Mouse (Mus musculus) liver, embryonic 13.5 days (tissue): ENCODE measurements at regions not wholly inside any gene's neighbourhood (a gene's known extent, or its start where the extent isn't known, plus 50 kb on each side); places are given as distances from the start of the nearest gene placed in this dataset.

ENCODE experiments used
- ATAC-seq: fragments of 200-750 bp; cut with Nextera tagmentation; 2 replicates; pipeline ENCODE4 v1.8.0; 2017; ENCODE audit warnings: low read depth, mild to moderate bottlenecking, moderate number of reproducible peaks, moderate library complexity
- DNase-seq: peaks from one replicate; pipeline ENCODE4 v3.0.0; 2022
- H3K27ac ChIP-seq: fragments of 300-500 bp; sonication (generic); 2 replicates; pipeline ENCODE4 v1.5.1; 2015; ENCODE audit warnings: moderate library complexity, mild to moderate bottlenecking, inconsistent platforms
- H3K27me3 ChIP-seq: fragments of 300-500 bp; sonication (generic); 2 replicates; pipeline ENCODE4 v1.6.1; 2015; ENCODE audit warnings: mild to moderate bottlenecking, inconsistent platforms
- H3K36me3 ChIP-seq: fragments of 300-500 bp; sonication (generic); 2 replicates; pipeline ENCODE4 v1.6.1; 2015; ENCODE audit warnings: mild to moderate bottlenecking, inconsistent platforms
- H3K4me1 ChIP-seq: fragments of 300-500 bp; sonication (generic); replicated peaks from 2 replicates; pipeline ENCODE4 v1.6.1; 2015; ENCODE audit warnings: inconsistent platforms
- H3K4me2 ChIP-seq: fragments of 300-500 bp; sonication (generic); 2 replicates; pipeline ENCODE4 v1.6.1; 2015; ENCODE audit warnings: inconsistent platforms, mild to moderate bottlenecking, moderate library complexity
- H3K4me3 ChIP-seq: fragments of 300-500 bp; sonication (generic); replicated peaks from 2 replicates; pipeline ENCODE4 v1.5.1; 2015; ENCODE audit warnings: mild to moderate bottlenecking, inconsistent platforms
- H3K9ac ChIP-seq: fragments of 300-500 bp; sonication (generic); 2 replicates; pipeline ENCODE4 v1.6.1; 2015; ENCODE audit warnings: mild to moderate bottlenecking, inconsistent platforms
- H3K9me3 ChIP-seq: fragments of 300-500 bp; sonication (generic); replicated peaks from 2 replicates; pipeline ENCODE4 v1.6.1; 2016; ENCODE audit warnings: inconsistent platforms
- WGBS: fragments of 180-500 bp; shearing (Covaris S2); methylation state at CpG from one replicate; pipeline ENCODE4 v1.1.7; 2015; ENCODE audit not compliant: insufficient replicate concordance; 5-methylcytosine and 5-hydroxymethylcytosine counted together

DNA sequence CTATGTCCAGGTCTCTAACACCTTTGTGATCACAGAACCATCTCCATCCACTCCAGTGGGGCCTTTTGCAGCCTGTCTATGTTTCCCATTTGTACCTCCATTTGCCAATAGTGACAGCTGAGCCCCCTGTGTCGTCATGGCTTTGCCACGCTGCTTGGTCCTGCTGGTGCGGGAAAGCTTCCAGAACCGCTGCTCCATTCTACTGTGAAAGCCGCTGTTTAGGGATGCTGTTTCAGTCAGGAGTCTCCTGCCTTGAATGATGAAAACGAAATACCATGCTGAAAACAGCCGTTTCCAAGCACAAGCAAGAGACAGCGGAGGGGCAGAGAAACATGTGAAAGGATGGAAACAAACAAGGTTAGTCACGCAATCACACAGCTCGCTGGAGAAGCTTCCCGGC lies 410.4 kb downstream of the Glrx3 start:
- no peaks in the 10 kb centered on the region for H3K4me1 ChIP-seq
- H3K4me3 ChIP-seq, result no peak overlapping the region
- H3K9me3 ChIP-seq, result no peaks in the 10 kb centered on the region
- 68% methylated on average over 11 of the region's 11 CpGs for WGBS
- no peak overlapping the region for H3K4me2 ChIP-seq
- no peaks in the 10 kb centered on the region for H3K27me3 ChIP-seq
- ATAC-seq (no peak), DNase-seq (no peak)
- H3K27ac ChIP-seq, result no peak overlapping the region
- H3K9ac ChIP-seq, result no peak overlapping the region
- H3K36me3 ChIP-seq, result no peaks in the 10 kb centered on the region

DNA sequence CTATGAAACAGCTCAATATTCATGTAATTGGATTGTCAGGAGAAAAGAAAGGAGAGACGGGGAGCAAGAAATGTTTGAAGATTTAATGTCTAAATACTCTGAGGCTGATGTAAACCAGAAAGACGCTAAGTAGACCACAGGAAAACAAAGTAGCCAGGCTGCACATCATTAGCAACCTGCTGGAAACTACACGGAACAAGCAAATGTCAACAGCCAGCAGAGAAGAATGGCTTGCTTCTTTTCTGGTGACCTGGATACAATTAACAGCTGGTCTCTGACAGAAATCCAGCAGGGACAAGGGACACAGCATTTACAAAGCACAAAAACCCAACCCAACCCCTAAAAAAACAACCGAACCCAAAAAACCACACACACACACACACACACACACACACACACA lies 413.6 kb downstream of the Glrx3 start:
- no peak for DNase-seq
- Histone ChIP-seq H3K4me2 (no peak overlapping the region), H3K36me3 (no peaks in the 10 kb centered on the region), H3K4me3 (no peak overlapping the region), H3K27ac (no peak overlapping the region), H3K9ac (no peak overlapping the region), H3K27me3 (no peaks in the 10 kb centered on the region), H3K4me1 (no peaks in the 10 kb centered on the region), H3K9me3 (no peaks in the 10 kb centered on the region)
- ATAC-seq, result no peak
- WGBS, result 55% methylated on average over 4 of the region's 4 CpGs

DNA sequence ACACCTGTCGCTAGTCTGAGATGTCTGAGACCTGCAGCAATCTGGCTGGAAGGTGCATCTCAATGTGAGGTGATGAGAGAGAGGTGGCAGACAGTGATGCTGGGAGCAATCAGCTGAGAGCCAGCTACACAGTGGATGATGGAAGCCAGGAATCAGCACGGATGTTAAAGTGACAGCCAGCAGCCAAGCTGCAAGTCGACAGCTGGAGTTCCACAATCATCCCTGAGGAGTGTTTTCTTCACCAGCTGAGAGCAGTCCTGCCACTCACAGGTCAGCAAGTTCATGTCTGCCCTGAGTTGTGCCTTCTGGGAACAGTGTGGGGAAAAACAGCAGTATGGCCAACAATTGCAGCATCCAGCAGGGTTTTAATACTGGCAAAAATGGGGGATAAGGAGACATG lies 422.3 kb downstream of the Glrx3 start:
- WGBS, result 52% methylated on average over 3 of the region's 3 CpGs
- Histone ChIP-seq H3K4me3 (no peak overlapping the region), H3K36me3 (no peaks in the 10 kb centered on the region), H3K9ac (no peak overlapping the region), H3K27me3 (no peaks in the 10 kb centered on the region), H3K27ac (no peak overlapping the region), H3K4me2 (no peak overlapping the region), H3K9me3 (no peaks in the 10 kb centered on the region), H3K4me1 (no peaks in the 10 kb centered on the region)
- no peak for ATAC-seq
- DNase-seq, result no peak

DNA sequence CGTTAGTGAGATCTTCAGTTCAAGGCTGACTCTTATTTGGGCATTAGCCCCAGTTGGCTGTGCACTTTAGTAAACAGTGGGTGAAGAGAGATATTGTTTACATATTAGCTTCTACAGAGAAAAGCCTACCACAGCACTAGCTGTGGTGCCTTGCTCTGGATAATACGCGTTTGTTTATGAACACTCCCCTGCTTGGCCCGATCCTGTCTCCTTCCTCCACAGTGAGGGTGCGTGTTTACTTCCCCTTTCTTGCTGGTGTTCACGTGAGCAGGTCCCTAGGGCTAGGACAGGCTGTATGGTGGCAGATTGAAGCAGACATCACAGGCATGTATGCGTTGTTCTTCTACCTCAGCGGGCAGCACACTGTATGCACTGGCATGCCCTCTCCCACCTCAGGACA lies 423.1 kb downstream of the Glrx3 start:
- H3K36me3 ChIP-seq, result no peaks in the 10 kb centered on the region
- no peak overlapping the region for H3K4me3 ChIP-seq
- H3K9me3 ChIP-seq, result no peaks in the 10 kb centered on the region
- no peak overlapping the region for H3K9ac ChIP-seq
- ATAC-seq, result no peak
- 39% methylated on average over 8 of the region's 8 CpGs for WGBS
- no peak overlapping the region for H3K4me2 ChIP-seq
- no peak for DNase-seq
- H3K27me3 ChIP-seq, result no peaks in the 10 kb centered on the region
- H3K4me1 ChIP-seq, result no peaks in the 10 kb centered on the region
- no peak overlapping the region for H3K27ac ChIP-seq

DNA sequence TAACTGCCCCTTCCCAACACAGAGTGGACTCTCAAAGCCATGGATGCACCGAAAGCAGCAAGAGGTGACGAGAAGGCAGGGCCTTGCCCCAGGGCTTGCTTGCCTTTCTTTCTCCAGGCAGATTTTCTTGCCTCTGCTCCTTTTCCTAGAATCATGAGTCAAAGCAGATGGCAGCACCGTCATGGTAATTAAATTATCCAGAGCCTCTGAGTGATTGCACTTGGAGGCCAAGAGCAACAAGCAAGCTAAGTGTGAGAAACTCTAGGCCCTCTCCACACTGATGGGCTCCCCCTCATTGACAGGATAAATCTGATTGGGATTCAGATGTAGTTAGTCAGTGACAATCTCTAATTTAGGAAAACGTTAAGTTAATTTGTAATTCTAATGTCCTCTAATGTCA lies 427.5 kb downstream of the Glrx3 start:
- H3K4me2 ChIP-seq, result no peak overlapping the region
- ATAC-seq (no peak), DNase-seq (no peak)
- no peak overlapping the region for H3K27ac ChIP-seq
- no peaks in the 10 kb centered on the region for H3K9me3 ChIP-seq
- H3K36me3 ChIP-seq, result no peaks in the 10 kb centered on the region
- H3K4me3 ChIP-seq, result no peak overlapping the region
- WGBS, result 58% methylated on average over 4 of the region's 4 CpGs
- H3K4me1 ChIP-seq, result no peaks in the 10 kb centered on the region
- no peak overlapping the region for H3K9ac ChIP-seq
- no peaks in the 10 kb centered on the region for H3K27me3 ChIP-seq

DNA sequence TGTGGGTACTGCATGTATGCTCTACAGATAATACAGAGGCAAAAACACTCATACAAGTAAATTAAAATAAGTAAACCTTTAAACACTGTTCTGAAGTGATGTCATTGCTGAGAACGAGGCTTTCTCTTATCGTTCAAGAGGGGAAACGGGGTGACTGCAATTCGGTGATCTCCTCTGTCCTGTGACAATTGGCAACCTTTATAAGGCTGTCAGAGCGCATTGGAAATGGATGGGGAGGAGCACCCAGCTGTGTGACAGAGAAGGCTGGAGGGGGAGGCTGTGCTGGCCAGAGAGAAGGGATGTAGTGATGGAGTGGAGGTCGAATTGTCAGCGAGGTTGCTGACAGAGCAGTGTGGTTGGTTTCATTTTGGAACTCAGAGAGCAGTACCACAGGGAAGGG lies 428.0 kb downstream of the Glrx3 start:
- Histone ChIP-seq H3K27me3 (no peaks in the 10 kb centered on the region), H3K4me1 (no peaks in the 10 kb centered on the region), H3K27ac (no peak overlapping the region), H3K4me3 (no peak overlapping the region), H3K9ac (no peak overlapping the region), H3K9me3 (no peaks in the 10 kb centered on the region), H3K4me2 (no peak overlapping the region), H3K36me3 (no peaks in the 10 kb centered on the region)
- 46% methylated on average over 7 of the region's 7 CpGs for WGBS
- no peak for ATAC-seq
- no peak for DNase-seq

DNA sequence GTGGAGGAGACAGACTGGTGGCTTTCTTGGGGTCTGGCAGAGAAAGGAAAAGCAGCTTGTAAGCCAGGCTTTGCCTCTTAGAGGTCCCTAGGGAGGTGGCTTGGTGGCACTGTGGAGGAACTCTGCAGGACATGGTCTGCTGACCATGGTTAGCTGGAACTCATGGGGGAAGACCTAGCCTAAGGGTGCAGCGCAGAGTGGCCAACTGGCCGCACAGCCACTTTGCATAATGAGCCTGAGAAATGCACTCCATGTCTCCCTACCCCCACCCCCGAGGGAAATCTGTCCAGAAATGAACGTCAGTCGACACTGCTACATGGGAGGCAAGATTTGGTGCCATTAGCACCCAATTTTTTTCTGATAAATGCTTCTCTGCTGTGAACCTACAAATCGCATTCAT lies 429.5 kb downstream of the Glrx3 start:
- no peaks in the 10 kb centered on the region for H3K36me3 ChIP-seq
- DNase-seq (no peak), ATAC-seq (no peak)
- no peaks in the 10 kb centered on the region for H3K4me1 ChIP-seq
- H3K27me3 ChIP-seq, result no peaks in the 10 kb centered on the region
- H3K4me2 ChIP-seq, result no peak overlapping the region
- no peak overlapping the region for H3K4me3 ChIP-seq
- no peak overlapping the region for H3K9ac ChIP-seq
- 62% methylated on average over 6 of the region's 6 CpGs for WGBS
- no peak overlapping the region for H3K27ac ChIP-seq
- H3K9me3 ChIP-seq, result no peaks in the 10 kb centered on the region

DNA sequence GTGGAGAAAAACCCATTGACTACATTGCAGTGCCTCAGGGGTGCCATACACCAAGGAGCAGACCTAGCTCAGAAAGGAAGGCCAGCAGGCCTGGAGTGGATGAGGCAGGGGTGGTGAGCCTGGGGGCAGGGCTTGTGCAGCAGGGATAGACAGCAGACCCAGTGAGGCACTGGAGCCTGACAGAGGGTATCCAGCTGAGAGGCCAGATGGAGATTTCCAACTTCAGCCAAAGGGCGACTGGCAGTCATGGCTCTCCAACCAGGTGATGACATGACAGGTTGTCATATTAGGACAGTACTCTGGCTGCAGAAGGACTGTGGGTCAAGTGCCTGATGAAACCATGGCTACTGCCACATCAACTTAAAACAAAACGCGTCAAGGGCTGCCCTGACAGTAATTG lies 431.1 kb downstream of the Glrx3 start:
- Histone ChIP-seq H3K27me3 (no peaks in the 10 kb centered on the region), H3K9me3 (no peaks in the 10 kb centered on the region), H3K4me1 (no peaks in the 10 kb centered on the region), H3K27ac (no peak overlapping the region), H3K9ac (no peak overlapping the region), H3K4me2 (no peak overlapping the region), H3K4me3 (no peak overlapping the region), H3K36me3 (no peaks in the 10 kb centered on the region)
- ATAC-seq (no peak), DNase-seq (no peak)
- 70% methylated on average over 3 of the region's 3 CpGs for WGBS

DNA sequence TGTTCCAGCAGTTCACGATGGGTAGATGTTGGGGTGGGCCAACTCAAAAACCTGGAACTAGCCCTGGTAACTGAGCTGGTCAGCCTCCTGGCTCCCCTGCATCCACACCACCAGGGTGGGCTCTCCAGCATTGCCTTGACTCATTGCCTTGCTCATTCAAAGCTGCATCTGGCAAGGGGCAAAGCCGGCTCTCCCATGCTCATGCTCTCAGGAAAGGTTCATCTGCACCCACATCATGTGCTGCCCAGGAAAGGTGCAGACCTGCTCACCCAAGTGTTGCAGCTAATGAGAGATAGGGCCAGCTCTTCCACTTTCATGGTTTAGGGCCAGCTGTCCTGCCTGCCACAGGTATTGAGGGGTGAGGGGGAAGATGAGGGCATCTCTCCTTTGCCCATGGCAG lies 437.9 kb downstream of the Glrx3 start:
- 84% methylated on average over 2 of the region's 2 CpGs for WGBS
- Histone ChIP-seq H3K4me3 (no peak overlapping the region), H3K27me3 (no peaks in the 10 kb centered on the region), H3K4me2 (no peak overlapping the region), H3K4me1 (no peaks in the 10 kb centered on the region), H3K27ac (no peak overlapping the region), H3K36me3 (no peaks in the 10 kb centered on the region), H3K9ac (no peak overlapping the region), H3K9me3 (peaks cover 7% of the 10 kb centered on the region)
- DNase-seq (no peak), ATAC-seq (no peak)

DNA sequence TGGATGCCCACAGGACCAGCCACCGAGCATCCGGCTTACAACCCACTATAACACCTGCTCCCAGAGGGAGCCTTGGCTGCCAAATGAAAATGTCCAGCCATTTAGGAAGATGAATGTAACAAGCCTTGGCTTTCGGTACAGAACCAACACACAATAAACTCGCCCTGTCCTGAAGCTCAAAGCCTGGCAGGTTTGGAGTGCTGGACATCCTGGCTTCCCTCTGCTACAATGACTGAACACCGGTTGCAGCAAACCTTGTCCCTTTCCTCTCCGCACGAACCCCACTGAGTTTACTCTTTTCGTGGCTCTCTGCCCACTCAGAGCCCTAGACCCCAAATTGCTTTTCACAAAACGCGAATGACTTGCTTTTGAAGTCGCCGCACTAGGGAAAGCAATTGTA lies 441.9 kb downstream of the Glrx3 start:
- ATAC-seq (no peak), DNase-seq (no peak)
- no peak overlapping the region for H3K4me3 ChIP-seq
- H3K27me3 ChIP-seq, result no peaks in the 10 kb centered on the region
- 79% methylated on average over 12 of the region's 12 CpGs for WGBS
- no peak overlapping the region for H3K27ac ChIP-seq
- H3K36me3 ChIP-seq, result no peaks in the 10 kb centered on the region
- H3K9me3 ChIP-seq, result peaks cover 7% of the 10 kb centered on the region
- H3K9ac ChIP-seq, result no peak overlapping the region
- H3K4me1 ChIP-seq, result no peaks in the 10 kb centered on the region
- H3K4me2 ChIP-seq, result no peak overlapping the region

DNA sequence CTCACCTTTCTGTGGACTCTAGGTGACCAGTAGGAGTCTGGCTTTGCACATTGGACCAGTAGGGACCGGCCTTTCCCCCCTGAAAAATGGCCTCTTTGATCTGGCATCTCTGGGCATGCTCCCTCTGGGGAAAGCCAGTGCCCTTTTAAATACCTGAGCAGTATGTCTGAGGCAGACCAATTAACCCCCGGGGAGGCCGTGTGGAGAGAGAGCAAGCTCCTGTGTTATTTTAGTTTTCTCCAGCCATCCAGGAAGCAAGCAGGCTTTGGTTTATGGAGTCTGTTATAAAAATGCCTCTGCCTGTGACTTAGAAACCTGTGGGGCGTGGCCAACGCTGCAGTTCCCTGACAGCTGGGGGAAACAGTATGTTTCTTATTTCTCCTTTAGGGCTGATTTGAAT lies 445.5 kb downstream of the Glrx3 start:
- H3K9ac ChIP-seq, result no peak overlapping the region
- H3K9me3 ChIP-seq, result peaks cover 13% of the 10 kb centered on the region
- no peaks in the 10 kb centered on the region for H3K36me3 ChIP-seq
- no peak overlapping the region for H3K4me3 ChIP-seq
- no peak overlapping the region for H3K27ac ChIP-seq
- WGBS, result 38% methylated on average over 5 of the region's 5 CpGs
- H3K4me2 ChIP-seq, result no peak overlapping the region
- H3K27me3 ChIP-seq, result no peaks in the 10 kb centered on the region
- H3K4me1 ChIP-seq, result no peaks in the 10 kb centered on the region
- no peak for ATAC-seq
- no peak for DNase-seq

DNA sequence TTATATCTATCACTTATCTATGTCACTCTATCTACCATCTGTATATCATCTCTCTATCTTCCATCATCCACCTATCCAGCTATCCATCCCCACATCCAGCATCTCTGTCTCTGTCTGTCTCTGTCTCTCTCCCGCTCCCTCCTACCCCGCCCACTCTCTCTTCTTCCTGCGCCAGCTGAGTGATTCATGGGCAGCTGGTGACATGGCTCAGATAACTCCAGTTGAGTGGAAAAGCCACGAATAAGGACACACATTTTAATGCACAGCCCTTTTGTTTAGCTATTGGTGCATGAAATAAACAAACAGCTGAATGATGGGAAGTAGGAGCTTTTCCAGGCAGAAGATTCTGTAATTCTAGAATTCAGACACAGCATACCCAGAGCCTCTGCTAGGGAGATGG lies 446.3 kb downstream of the Glrx3 start:
- H3K4me3 ChIP-seq, result no peak overlapping the region
- DNase-seq (no peak), ATAC-seq (no peak)
- H3K9me3 ChIP-seq, result peaks cover 13% of the 10 kb centered on the region
- no peak overlapping the region for H3K9ac ChIP-seq
- no peak overlapping the region for H3K27ac ChIP-seq
- no peaks in the 10 kb centered on the region for H3K36me3 ChIP-seq
- H3K4me2 ChIP-seq, result no peak overlapping the region
- H3K4me1 ChIP-seq, result no peaks in the 10 kb centered on the region
- no peaks in the 10 kb centered on the region for H3K27me3 ChIP-seq
- WGBS, result 55% methylated on average over 4 of the region's 4 CpGs

DNA sequence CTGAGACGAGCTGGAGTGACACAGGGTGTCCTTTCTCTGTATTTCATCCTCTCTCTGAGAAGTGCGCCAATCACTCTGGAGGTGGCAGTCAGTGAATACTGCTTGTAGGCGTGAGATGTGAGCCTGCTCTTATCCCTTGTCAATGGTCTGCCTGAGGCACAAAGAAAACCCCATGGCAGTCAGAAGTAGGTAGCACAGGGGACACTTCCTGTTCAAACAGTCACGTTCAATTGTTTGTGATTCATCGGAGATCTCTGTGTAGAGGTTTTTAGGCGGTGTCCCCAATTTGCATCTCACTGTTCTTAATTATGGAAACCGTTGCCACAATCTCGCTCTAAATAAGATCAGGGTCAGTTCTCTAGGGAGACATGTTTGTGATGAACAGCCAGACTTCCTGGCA lies 447.7 kb downstream of the Glrx3 start:
- no peak for DNase-seq
- 60% methylated on average over 8 of the region's 8 CpGs for WGBS
- no peak for ATAC-seq

More for the DNA sequence above, 447.7 kb downstream of the Glrx3 start:
- no peak overlapping the region for H3K4me3 ChIP-seq
- H3K27ac ChIP-seq, result no peak overlapping the region
- no peaks in the 10 kb centered on the region for H3K27me3 ChIP-seq
- no peak overlapping the region for H3K9ac ChIP-seq
- H3K36me3 ChIP-seq, result no peaks in the 10 kb centered on the region
- H3K9me3 ChIP-seq, result 0 out of 2 replicates have a peak, but pooled peaks cover 6% of the 10 kb centered on the region
- no peaks in the 10 kb centered on the region for H3K4me1 ChIP-seq
- H3K4me2 ChIP-seq, result no peak overlapping the region
